21 mouse cellular contexts compared by ENCODE assay signal in the genomic region with DNA sequence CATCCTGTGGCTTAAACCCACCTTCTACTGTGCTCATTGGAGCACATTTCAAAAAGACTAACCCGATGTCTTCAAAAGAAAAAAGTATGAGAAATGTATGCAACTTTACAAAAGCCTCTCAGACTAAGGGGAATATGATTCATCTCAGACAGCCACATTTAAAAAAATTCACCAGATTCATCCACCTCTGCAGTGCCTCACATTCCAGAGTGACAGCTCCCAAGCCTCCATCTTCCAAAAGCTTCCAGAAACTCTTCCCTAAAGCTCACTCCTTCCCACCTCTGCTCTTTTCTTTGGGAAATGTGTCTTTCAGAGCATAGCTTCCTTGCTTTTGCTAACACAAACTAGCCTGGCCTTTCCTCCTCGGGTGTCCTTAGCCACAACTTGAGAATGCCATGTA.
"Had no signal": no experiment of that assay in that cellular context is flagged by ENCODE, and none has a peak within 500 bp of the region (broad histone marks: within the 10 kb centered on the region; RNA-seq: fewer than 3 reads in every experiment).

No protein-coding gene starts in this region.

- H3K9ac ChIP-seq: kidney, embryonic 15.5 days; limb, embryonic 12.5 days; limb, embryonic 15.5 days; liver, embryonic 12.5 days; liver, embryonic 15.5 days; lung, embryonic 15.5 days; stomach, embryonic 15.5 days had no signal

- DNase-seq: kidney, adult 11 months; kidney, adult 8-10 months; kidney, postnatal 10 days; kidney, postnatal 36 days; left cerebral cortex, postnatal 4 days; lung, adult 18-20 months; lung, postnatal 14 days; lung, postnatal 4 days; midbrain, embryonic 14.5 days; right cerebral cortex, postnatal 25 days; spleen, adult 18-20 months; thymus, adult 18-20 months; thymus, postnatal 36 days had no signal

- H3K4me2 ChIP-seq: kidney, embryonic 15.5 days; limb, embryonic 12.5 days; limb, embryonic 15.5 days; liver, embryonic 12.5 days; liver, embryonic 15.5 days; lung, embryonic 15.5 days; midbrain, embryonic 11.5 days; stomach, embryonic 15.5 days had no signal

- H3K4me1 ChIP-seq: kidney, embryonic 15.5 days; limb, embryonic 12.5 days; limb, embryonic 15.5 days; liver, embryonic 12.5 days; liver, embryonic 15.5 days; lung, embryonic 15.5 days; stomach, embryonic 15.5 days had no signal

- H3K4me3 ChIP-seq: kidney, embryonic 15.5 days; limb, embryonic 12.5 days; limb, embryonic 15.5 days; liver, embryonic 12.5 days; liver, embryonic 15.5 days; lung, embryonic 15.5 days; stomach, embryonic 15.5 days had no signal

- H3K9me3 ChIP-seq: kidney, embryonic 15.5 days; limb, embryonic 12.5 days; limb, embryonic 15.5 days; liver, embryonic 12.5 days; liver, embryonic 15.5 days; lung, embryonic 15.5 days; stomach, embryonic 15.5 days had no signal

- H3K27me3 ChIP-seq: stomach, embryonic 15.5 days had no signal

- ATAC-seq: liver, embryonic 12.5 days had no signal

- H3K27ac ChIP-seq: kidney, embryonic 15.5 days; limb, embryonic 12.5 days; limb, embryonic 15.5 days; liver, embryonic 12.5 days; liver, embryonic 15.5 days; lung, embryonic 15.5 days; stomach, embryonic 15.5 days had no signal

- H3K36me3 ChIP-seq: kidney, embryonic 15.5 days; limb, embryonic 12.5 days; limb, embryonic 15.5 days; liver, embryonic 12.5 days; liver, embryonic 15.5 days; lung, embryonic 15.5 days; stomach, embryonic 15.5 days had no signal
